Mouse (Mus musculus) splenic B cell, adult 2 months (primary cell): ENCODE results near the gene Tmem145.

ENCODE experiments used
- DNase-seq: peaks from one replicate; pipeline ENCODE4 v3.0.0-alpha.2; 2011; ENCODE audit warnings: low read depth, low spot score
- H3K27me3 ChIP-seq: 2 replicates; pipeline ENCODE4 v1.6.1; 2012; ENCODE audit warnings: mild to moderate bottlenecking, low read length, moderate library complexity, mixed read lengths; ENCODE audit not compliant: control insufficient read depth, poor library complexity, insufficient read depth, severe bottlenecking
- H3K36me3 ChIP-seq: 2 replicates; pipeline ENCODE4 v1.6.1; 2012; ENCODE audit warnings: mild to moderate bottlenecking, low read length, moderate library complexity, mixed read lengths; ENCODE audit not compliant: control insufficient read depth, poor library complexity, insufficient read depth, severe bottlenecking

Tmem145 gene

DNA sequence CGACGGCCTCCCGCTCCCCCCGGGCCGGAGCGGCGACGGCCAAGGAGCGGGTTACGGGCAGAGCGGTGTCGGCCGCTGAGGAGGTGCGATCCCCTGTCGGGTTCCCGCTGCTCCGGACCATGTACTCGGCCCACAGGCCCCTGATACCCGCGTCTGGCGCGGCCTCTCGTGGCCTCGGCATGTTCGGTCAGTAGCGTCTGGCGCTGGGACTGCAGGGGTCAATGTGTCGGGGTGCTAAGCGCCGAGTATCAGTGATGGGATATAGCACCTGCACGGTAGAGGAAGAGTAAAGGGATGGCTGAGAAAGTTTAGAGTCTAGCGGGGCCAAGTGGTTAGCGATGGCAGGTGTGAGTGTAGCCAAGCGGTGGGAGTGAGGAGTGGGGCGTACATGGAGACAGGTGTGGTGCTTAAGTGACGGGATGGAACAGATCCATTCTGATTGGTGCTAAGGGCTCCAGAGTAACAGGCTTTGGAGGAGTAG is 23.1 kb upstream of the Tmem145 start:
- Histone ChIP-seq H3K36me3 (peaks cover 5% of the 10 kb centered on the region; the same call in 1 of the 2 replicates), H3K27me3 (no peaks in the 10 kb centered on the region)
- DNase-seq = peak; percentile 62

DNA sequence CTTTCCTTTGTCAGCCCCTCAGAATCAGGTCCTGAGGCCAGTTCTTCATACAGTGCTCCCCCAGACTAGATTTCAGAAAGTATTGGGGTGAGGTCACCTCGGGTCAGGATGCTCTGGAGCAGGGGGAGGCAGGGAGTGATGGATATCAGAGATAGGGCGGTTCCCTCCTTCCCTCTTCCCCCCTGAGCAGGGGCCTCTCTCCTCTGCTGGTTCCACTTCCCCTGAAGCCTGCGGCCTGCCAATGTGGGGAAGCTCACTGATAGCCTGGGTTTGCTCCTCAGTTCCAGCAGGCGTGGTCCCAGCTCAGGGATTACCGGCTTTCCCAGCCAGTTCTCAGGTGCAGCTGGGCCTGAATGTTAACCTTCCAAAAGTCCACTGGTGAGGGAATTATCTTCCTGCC is 22.3 kb upstream of the Tmem145 start:
- Histone ChIP-seq H3K36me3 (peaks cover 10% of the 10 kb centered on the region), H3K27me3 (no peaks in the 10 kb centered on the region)
- no peak for DNase-seq

DNA sequence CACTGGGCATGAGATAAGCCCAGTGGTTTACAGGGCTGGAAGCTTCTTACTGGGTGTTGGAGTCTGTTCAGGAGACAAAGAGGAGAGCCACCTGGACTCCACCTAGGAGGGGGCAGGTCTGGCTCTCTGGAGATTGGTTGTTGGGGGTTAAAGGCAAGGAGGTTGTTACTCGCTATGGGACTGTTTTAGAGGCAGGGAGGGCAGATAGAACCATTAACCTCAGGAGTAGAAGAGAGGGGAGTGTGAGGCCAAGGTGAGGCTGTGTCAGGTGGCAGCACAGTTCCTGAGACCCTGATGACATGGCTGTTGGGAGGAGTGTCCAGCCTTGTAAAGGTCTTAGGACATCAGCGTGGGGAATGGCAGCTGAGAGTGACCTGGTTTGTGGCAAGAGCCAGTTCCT is 21.7 kb upstream of the Tmem145 start:
- no peak for DNase-seq

DNA sequence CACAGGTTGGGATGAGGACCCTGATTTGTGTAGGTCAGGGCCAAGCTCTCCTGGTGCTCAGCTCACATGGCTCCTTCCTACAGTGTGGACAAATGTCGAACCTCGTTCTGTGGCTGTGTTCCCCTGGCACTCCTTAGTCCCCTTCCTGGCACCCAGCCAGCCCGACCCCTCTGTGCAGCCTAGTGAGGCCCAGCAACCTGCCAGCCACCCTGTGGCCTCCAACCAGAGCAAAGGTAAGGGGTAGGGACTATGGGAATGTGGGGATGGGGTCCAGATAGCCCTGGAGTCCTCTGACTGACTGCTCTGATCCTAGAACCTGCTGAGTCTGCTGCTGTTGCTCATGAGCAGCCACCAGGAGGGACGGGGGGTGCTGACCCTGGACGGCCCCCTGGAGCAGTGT is 21.1 kb upstream of the Tmem145 start:
- H3K27me3 ChIP-seq = no peaks in the 10 kb centered on the region
- no peak for DNase-seq

More for the DNA sequence above, 21.7 kb upstream of the Tmem145 start:
- peaks cover 10% of the 10 kb centered on the region for H3K36me3 ChIP-seq
- H3K27me3 ChIP-seq = no peaks in the 10 kb centered on the region

DNA sequence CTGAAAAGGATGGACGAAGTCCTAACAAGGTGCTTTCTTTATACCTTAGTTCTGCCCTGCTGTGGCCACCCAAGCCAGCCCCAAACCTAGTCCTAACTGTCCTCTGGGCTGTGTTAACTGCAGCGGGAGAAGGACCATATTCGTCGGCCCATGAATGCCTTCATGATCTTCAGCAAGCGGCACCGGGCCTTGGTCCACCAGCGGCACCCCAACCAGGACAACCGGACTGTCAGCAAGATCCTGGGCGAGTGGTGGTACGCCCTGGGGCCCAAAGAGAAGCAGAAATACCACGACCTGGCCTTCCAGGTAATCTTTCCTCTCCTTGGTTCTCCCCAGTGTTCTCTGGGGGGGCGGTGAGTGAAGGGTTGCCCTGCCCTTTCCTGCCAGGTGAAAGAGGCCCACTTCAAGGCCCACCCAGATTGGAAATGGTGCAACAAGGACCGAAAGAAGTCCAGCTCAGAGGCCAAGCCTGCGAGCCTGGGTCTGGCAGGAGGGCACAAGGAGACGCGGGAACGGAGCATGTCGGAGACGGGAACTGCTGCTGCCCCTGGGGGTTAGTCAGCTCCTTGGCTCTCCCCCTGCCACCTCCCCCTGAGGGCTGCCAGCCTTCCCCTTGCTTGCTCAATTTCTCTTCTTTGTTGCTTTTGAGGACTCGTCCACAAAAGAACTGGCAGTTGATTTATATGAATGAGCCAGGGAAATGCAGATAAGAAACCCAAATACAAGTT is 20.2 kb upstream of the Tmem145 start:
- no peaks in the 10 kb centered on the region for H3K27me3 ChIP-seq
- peaks cover 10% of the 10 kb centered on the region for H3K36me3 ChIP-seq

More for the DNA sequence above, 21.1 kb upstream of the Tmem145 start:
- peaks cover 10% of the 10 kb centered on the region for H3K36me3 ChIP-seq

DNA sequence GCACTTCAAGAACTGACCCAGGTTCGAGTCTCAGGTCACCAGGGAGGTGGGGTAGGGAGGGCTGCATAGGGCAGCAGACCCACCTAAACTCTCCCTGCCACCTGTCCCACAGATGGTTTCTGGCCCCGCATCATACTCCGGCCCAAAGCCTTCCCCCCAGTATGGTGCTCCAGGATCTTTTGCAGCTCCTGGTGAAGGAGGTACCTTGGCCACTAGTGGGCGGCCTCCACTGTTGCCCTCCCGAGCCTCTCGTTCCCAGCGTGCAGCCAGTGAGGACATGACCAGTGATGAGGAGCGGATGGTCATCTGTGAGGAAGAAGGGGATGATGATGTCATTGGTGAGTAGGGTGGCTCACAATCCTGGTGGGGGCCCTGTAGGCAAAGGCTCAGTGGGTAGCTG is 18.9 kb upstream of the Tmem145 start:
- DNase-seq = no peak
- Histone ChIP-seq H3K36me3 (peaks cover 14% of the 10 kb centered on the region), H3K27me3 (no peaks in the 10 kb centered on the region)

More for the DNA sequence above, 20.2 kb upstream of the Tmem145 start:
- no peak for DNase-seq

DNA sequence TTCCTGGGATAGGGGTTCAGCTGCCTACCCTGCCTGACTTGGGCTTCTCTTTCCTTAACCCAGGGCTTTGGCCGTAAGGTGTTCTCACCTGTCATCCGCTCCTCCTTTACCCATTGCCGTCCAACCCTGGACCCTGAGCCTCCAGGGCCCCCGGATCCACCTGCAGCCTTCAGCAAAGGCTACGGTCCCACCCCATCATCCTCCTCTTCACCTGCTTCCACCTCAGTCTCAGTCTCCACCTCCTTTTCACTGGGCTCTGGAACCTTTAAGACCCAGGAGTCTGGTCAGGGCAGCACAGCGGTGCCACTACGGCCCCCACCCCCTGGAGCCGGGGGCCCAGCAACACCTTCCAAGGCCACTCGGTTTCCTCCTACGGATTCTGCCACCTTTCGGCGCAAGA is 17.9 kb upstream of the Tmem145 start:
- H3K36me3 ChIP-seq = peaks cover 14% of the 10 kb centered on the region
- H3K27me3 ChIP-seq = no peaks in the 10 kb centered on the region
- no peak for DNase-seq

DNA sequence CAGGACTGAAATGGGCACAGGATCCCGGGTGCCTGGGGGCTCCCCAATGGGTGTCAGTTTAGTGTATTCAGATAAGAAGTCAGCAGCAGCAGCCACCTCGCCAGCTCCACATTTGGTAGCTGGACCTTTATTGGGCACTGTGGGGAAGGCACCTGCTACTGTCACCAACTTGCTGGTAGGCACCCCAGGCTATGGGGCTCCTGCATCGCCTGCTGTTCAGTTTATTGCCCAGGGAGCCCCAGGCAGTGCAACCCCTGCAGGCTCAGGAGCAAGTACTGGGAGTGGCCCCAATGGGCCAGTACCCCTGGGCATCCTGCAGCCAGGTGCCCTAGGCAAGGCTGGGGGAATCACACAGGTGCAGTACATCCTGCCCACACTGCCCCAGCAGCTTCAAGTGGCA is 17.2 kb upstream of the Tmem145 start:
- Histone ChIP-seq H3K27me3 (no peaks in the 10 kb centered on the region), H3K36me3 (peaks cover 14% of the 10 kb centered on the region)
- no peak for DNase-seq

DNA sequence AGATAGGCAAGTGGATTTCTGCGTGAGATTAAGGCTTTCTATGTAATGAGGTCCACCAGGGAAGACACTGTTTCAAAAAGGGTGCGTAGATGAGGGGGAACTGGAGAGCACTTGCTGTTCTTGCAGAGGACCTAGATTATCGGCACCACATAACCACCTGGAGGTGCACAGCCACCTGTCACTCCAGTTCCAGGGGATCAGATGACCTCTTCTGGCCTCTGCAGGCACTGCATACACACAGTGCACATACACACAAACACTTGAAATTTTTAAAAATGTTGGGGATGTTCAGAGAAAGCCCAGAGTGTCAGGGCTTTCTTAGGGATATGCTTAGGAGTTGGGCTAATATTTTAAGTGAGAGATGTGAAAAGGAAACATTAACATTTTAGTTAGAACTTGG is 16.0 kb upstream of the Tmem145 start:
- peaks cover 14% of the 10 kb centered on the region for H3K36me3 ChIP-seq
- H3K27me3 ChIP-seq = no peaks in the 10 kb centered on the region
- DNase-seq = no peak

DNA sequence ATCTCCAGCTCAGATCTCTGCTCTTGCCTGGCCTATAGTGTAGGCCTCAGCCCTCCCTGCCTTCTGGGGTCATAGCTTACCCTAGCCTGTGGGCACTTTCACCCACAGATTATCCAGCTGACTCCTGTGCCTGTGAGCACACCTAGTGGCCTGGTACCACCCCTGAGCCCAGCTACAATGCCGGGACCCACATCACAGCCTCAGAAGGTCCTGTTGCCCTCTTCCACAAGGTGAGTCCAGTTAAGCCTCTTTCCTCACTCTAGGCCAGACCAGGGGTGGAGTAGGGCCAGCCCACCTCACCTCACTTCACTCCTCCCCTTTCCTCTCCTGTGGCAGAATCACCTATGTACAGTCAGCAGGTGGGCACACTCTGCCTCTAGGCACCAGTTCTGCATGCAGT is 15.4 kb upstream of the Tmem145 start:
- Histone ChIP-seq H3K36me3 (peaks cover 14% of the 10 kb centered on the region), H3K27me3 (no peaks in the 10 kb centered on the region)
- no peak for DNase-seq

DNA sequence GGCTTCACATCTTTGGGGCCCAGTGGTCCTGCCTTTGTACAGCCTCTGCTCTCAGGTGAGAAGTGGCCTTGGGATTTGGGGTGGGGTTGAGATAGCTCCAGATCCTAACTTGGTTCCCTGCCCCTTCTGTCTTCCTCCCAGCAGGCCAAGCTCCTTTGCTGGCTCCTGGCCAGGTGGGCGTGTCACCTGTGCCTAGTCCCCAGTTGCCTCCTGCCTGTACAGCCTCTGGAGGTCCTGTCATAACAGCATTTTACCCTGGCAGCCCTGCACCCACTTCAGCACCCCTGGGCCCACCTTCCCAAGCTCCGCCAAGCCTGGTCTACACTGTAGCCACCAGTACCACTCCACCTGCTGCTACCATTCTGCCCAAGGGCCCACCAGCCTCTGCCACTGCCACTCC is 15.0 kb upstream of the Tmem145 start:
- Histone ChIP-seq H3K36me3 (peaks cover 12% of the 10 kb centered on the region), H3K27me3 (no peaks in the 10 kb centered on the region)
- DNase-seq = no peak

DNA sequence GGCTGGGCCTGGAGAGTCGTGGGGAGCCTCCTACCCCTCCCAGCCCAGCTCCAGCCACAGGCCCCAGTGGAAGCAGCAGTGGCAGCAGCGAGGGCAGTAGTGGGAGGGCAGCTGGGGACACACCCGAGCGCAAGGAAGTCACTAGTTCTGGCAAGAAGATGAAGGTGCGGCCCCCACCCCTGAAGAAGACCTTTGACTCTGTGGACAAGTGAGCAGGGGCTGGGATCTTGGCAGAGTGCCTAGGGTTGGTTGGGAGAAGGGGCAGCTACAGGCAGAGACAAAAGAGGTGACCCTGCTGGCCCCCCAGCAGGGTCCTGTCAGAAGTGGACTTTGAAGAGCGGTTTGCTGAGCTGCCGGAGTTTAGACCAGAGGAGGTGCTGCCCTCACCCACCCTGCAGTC is 13.8 kb upstream of the Tmem145 start:
- Histone ChIP-seq H3K27me3 (no peaks in the 10 kb centered on the region), H3K36me3 (peaks cover 9% of the 10 kb centered on the region)
- no peak for DNase-seq

DNA sequence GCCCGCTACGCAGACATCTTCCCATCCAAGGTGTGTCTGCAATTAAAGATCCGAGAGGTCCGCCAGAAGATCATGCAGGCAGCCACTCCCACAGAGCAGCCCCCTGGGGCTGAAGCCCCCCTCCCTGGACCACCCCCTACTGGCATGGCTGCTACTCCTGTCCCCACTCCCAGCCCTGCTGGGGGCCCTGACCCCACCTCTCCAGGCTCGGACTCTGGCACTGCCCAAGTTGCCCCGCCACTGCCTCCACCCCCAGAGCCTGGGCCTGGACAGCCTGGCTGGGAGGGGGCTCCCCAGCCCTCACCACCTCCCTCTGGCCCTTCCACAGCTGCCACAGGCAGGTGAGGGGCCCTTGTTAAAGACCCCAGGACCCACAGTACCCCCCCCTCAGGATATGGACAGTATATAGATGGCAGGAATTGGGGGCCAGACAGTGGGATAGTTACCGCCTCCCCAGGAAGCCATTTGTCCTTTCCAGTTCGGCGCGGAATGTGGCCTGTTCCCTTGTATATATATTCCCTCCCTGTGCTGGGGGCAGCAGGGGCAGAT is 12.6 kb upstream of the Tmem145 start:
- DNase-seq = no peak
- H3K27me3 ChIP-seq = no peaks in the 10 kb centered on the region

DNA sequence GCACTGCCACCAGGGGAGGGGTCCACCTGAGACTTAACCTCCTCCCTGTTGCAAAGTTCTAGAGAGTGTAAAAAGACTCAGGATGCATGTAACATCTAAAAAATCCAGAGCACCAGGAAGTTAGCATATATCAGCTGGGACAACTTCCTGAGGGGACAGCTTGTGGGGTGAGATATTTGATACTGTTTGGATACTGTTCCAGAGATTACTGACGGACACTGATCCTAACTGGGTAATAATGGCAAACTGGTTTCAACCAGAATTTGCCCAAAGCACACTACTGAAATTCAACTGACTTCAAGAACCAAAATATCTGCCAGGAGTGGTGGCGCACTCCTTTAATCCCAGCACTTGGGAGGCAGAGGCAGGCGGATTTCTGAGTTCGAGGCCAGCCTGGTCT is 11.4 kb upstream of the Tmem145 start:
- DNase-seq = no peak
- H3K27me3 ChIP-seq = no peaks in the 10 kb centered on the region
- peaks cover 4% of the 10 kb centered on the region for H3K36me3 ChIP-seq

More for the DNA sequence above, 12.6 kb upstream of the Tmem145 start:
- H3K36me3 ChIP-seq = peaks cover 6% of the 10 kb centered on the region

DNA sequence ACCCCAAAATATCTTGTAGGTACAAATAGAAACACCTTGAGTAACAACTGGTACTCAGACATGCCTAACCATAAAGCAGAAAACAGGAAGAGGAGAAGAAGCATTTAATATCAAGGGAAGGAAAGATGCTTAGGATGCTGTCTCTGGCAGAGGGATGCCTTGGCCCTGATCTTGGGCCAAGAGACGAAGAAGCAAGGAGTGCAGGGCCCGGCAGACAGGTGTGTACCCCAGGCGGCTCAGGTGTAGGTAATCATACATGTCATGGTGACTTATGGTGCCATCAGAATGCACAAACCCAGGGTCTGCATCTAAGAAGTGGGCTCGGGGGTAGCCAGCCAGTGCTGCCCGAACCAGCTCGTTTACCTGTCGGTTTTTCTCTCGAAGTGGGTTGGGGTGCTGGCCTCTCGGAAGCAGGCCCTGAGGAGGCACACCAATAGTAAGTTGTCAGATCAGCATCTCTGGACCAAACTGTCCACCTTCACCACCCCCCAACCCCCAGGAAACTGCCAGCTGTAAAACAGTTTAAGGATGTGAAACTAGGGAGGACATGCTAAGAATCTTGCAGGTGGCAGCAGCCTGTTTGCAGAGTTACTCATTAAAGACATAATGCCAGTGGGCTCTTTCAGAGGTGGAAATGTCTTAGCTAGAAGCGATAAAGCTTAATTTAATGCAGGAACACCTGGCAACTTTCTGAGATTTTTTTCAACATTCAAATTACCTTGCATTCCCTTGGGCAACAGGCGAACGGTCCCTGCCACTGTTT is 10.8 kb upstream of the Tmem145 start:
- peak; percentile 68 for DNase-seq
- H3K36me3 ChIP-seq = peaks cover 4% of the 10 kb centered on the region
- no peaks in the 10 kb centered on the region for H3K27me3 ChIP-seq
